Mouse (Mus musculus) kidney, adult 2 months (tissue): Measurements from ENCODE around the gene Tekt4.

Source experiments
- CTCF ChIP-seq: fragments of 200-500 bp; conservative IDR thresholded peaks from 2 replicates; pipeline ENCODE4 v1.5.1; 2011; ENCODE audit warnings: low read depth, mild to moderate bottlenecking, control low read depth, low read length, moderate library complexity, mixed read lengths; ENCODE audit not compliant: insufficient read depth, insufficient read length
- POLR2A ChIP-seq: fragments of 200-500 bp; IDR thresholded peaks from one replicate; pipeline ENCODE4 v1.6.1; 2011; ENCODE audit warnings: low read depth, low read length, control low read depth

DNA sequence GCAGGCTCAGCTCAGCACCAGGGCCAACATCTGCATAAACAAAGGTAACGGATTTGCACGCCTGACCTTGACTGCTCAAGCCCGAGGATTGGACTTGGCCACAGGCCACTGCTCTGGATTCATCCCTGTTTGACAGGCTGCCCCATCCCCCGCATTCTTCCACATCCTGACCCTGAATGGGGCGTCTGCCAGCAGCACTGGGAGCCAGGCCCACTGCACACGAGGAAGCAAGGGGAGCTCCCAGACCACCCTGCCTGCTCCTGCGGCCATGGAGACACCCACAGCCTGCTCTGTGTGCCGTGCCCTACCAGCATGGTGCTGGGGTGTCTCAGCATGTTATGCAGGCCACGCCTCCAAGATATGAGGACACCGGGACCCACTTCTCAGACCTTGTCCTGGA is 27.0 kb upstream of the Tekt4 start:
- no peak for TF ChIP-seq CTCF
- TF ChIP-seq POLR2A: no peak
